Mouse (Mus musculus) fibroblast of lung, adult 2 months (primary cell): ENCODE measurements around the gene Mmp28.

Experiments used
- DNase-seq: peaks from one replicate; pipeline ENCODE4 v3.0.0-alpha.2; 2011; ENCODE audit warnings: low read depth

Mmp28 gene

DNA sequence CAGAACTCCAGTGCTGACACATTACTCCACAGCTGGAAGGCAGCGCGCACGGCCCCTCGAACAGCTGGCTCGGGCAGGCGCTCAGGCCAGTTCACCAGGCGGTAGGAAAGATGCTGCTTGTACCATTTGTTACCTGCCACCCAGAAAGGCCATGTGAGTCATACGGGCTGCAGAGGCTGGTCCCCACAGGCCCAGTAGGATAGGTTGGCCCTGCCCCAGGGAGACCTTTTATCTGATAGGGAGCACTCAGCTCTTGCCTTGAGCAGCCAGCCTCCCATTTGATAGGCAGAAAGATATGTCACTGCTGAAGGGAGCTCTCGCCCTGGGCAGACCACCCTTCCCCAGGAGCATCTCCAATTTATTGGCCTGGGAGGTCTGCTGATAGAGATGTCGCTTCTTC, 15.3 kb downstream of the Mmp28 start:
- DNase-seq: no peak

DNA sequence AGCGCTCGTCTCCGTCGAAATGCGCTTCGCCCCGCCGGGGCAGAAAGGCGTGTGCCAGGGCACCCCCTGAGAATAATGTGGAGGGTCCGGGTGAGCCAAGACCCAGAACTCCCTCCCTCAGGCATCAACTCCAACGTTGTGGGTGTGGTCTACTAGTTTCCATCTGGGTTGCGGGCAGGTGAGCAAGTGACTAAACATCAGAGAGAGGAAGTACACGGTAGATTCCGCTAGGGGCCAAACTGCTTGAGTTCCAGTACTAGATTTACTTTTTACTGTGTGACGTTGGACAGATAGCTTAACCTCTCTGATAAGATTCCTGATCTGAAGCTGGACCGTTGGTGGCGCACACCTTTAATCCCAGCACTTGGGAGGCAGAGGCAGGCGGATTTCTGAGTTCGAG, 17.9 kb downstream of the Mmp28 start:
- DNase-seq: no peak

DNA sequence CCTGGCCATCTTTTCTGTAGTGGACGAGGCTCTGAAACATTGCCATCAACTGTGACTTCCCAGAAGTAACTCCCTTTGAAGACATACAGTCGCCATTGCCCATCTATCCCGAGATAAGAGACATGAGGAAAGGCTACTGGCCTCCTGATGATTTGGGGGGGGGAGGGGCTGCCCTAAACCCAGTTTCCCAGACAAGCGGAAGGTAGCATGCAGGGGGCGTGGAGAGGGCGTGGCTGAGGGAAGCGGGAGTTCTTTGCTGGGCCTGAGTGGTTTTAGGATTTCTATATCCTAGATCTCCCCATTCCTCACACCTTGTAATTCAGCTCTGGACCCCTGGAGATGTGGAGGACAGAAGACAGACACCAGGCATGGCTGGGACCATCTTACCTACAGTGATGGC, 19.0 kb downstream of the Mmp28 start:
- DNase-seq: no peak

DNA sequence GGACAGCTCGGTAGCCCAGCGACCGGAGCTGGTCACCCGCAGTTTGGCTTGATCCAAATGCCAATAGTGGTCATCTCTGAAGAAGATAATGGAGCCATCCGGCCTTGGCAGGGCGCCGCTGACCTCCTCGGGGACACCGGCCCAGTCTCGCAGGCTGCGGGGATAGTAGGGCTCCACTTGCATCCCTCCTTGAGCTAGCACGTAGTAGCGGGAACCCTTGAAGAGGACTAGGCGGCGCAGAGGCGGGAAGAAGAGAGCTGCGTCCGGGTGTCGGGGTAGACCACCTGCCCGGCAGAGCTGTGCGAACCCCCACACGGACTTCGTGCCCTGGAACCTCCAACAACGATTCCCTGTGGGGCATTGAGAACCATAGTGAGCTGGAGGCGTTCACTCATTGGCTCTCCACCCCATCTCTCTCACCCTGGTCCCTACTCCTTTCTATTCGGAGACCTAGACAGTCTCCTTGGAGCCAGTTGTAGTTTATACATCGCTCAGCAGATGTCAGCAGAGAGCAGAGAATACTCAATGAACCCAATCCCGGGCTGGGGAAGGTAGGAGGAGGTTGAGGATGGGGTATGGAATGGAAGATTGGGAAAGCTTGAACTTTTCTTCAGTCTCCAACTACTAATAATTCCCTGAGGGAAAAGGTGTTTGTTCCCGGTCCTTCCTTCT, 20.1 kb downstream of the Mmp28 start:
- DNase-seq: no peak

DNA sequence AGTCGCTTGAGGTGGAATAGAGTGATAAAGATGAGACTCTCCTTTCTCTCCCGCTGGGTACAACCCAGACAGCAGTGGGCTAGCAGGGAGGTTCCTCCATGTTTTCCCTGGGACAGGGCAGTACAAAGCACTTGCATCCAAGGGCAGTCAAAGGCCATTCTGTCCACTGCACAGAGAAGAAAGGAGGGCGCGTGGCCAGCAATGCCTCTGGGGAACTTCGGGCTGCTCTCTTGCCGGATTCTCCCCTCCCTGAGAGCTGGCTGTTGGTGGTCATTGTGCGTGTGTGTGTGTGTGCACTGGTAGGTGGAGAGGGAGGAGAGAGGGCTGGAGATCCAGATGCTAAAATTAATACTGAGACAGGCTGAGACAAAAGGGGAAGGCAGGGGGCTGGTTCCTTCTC, 21.6 kb downstream of the Mmp28 start:
- DNase-seq: no peak

DNA sequence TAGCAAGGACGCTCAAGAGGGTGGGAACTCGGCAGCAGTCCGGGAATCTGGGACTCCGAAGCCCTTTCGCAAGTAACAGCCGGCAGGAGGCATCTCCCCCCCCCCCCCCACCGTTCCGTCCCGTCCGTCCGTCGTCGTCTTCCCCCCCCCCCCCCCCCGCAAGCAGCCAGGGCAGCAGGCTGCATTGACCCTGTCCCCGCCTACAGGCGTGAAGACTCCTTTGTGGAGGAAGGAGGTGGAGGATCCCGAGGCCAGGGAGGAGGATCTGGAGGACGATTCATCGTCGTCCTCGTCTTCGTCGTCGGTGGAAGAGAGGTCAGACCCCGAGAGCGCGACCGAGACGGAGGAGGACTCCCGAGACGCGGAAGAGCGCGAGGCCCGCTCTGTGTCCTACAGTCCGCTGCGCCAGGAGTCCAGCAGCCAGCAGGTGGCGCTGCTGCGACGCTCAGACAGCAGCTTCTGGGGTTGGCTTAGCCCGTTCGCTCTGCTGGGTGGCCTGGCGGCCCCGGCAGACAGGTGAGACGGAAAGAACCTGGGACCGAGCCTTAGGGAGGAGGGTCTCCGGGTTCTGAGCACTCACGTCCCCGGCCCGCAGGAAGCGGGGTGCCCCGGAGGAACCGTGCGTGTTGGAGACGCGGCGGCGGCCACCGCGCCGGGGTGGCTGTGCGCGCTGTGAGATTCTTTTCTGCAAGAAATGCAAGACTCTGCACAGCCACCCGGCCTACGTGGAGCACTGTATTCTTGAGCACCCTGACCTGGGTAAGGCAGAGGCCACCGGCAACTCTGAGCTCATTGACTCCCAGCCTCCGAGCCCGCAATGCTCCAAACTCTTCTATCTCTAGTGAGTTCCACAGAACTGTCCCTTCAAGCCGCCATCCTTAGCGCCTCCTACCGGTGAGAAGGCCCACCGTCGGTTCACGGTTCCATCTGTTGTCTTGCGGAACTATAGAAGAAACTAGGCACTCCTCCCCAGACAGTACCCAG, 22.5 kb downstream of the Mmp28 start:
- no peak for DNase-seq

DNA sequence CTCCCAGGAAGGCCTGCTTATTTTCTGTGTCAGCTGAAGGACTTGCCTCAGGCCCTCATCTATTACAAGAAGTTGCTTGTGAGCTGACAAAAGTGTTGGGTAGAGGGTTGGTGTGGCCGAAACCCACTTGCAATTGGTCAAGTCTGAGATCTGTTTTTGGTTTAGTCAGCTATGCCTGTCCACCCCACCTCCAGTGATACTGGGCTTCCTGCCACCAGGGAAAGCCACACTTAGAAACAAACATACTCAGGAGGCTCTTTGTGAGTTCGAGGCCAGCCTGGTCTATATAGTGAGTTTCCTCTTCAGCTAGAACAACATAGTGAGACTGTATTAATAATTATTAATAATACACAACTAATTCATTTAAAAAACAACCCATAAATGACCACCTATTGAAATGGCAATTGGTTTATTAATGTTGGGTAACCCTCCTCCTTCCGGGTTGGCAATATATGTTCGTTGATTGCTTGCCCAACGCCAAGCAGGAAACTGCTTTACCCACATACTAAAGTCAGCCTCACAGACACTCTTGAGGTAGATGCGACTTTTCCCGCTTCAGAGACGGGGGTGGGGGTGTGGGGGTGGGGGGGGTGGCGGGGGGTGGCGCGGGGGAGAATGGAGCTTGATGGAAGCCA, 23.3 kb downstream of the Mmp28 start:
- no peak for DNase-seq

DNA sequence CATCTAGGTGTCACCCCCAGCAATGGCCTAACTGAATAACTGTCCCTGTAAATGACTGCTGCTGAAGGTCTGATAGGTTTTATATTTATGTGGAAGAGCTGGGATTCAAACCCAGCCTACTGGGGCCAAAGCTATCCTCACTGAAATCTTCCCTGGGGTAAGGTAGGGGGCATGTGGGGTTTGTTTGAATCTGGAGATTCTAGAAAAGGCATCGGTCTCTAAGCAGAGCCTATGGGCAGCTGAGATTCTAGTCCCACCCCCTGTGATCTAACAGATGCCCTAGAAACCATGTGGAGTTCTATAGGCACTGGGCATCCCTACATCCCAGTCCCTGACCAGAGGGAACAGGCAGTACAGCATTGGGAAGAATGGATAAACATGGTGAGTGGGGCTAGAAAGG, 25.5 kb downstream of the Mmp28 start, which contains the start of gene 1700020L24Rik:
TSS of gene 1700020L24Rik (plus strand) at position 301 of the 400 bp plus-strand sequence.
- DNase-seq: no peak

DNA sequence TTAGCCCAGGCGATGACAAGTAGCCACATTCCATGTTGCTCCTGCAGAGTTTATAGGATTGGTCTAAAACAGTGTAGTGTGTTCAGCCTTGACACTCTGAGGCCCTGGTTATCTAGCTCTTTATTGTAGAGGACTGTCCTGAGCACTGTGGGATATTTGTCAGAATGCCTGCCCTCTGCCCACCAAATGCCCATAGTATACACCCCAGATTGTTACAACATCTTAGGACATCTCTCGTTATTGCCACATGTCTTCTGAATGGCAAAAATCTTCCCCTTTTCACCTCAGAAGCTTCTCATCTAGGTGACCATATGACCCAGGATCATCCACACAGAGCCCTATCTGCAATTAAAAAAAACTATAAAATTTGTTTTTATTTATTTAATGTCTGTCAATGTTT, 30.3 kb downstream of the Mmp28 start:
- no peak for DNase-seq

DNA sequence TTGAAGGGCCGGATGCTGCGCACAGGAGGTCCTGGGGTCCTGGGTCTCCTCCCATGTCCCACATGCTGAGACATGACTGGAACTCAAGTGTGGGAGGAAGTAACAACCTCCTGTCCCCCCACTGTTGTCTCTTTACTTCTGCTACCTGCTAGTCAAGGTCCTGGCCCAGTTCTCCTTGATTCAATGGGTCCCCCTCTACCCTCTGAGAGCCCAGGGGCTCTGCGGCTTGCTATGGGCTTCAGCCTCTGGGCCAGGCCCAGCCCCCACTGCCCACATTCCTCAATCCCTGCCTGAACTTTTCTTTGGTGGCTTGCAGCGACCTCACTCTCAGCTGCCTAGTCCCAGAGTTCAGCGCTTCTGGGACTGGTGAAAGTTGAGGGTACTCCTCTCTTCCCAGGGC, 33.5 kb downstream of the Mmp28 start, which contains the start of gene Gas2l2:
TSS of gene Gas2l2 (minus strand) at position 101 of the 400 bp plus-strand sequence.
- DNase-seq: no peak

DNA sequence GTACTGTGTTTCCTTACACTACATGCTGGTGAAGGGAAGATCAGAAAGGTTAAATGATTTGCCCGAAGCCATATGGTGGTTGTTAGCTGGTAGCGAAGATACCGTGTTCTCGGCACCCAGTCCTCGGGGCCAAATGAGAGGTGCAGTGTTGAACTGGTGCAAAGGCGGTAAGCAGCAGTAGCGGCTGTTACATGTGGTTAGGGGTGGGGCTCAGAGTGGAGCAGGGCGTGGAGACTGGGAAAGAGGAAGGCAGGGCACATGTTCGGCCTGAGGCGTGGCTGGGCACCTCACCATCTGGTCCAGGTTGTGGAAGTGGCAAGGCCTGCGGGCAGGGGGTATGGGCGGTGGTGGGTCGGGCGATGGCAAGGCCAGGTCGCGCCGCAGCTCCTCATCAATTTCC, 35.9 kb downstream of the Mmp28 start:
- no peak for DNase-seq

DNA sequence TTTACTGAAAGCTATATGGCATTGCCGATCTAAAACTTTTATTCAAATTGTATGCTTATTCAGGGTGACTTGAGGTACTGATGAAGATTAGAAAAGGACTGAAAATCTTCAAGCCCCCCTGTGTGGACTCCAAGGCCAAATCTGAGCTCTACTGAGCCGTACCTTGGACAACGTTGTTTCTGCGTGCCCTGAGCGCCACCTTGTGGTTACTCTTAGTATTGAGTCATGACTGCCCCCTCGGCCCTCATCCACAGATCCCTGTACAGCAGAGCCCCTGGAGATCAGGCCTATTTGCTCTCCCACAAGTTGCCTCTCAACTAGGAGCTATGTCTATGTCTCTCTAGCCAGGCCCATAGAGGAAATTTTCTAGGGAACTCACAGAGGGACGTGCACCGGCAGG, 38.2 kb downstream of the Mmp28 start:
- DNase-seq: no peak

DNA sequence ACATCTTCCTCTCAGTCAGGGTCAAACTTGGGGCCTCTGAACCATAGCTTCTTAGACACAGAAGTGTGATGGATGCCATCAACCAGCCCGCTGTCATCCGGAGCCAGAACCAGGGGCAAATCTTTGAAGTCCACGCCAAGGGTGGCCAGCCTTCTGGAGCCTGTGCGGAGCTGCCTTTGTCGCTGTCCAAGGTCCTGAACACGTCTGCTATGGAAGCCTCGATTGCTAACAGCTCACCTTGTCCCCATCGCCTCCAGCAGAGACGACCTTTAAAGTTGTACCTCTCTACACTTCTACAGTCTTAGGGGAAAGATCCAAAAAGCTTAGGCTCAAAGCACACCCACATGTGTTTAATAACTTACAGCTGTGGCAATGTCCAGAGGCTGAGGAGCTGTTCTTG, 41.6 kb downstream of the Mmp28 start:
- no peak for DNase-seq

DNA sequence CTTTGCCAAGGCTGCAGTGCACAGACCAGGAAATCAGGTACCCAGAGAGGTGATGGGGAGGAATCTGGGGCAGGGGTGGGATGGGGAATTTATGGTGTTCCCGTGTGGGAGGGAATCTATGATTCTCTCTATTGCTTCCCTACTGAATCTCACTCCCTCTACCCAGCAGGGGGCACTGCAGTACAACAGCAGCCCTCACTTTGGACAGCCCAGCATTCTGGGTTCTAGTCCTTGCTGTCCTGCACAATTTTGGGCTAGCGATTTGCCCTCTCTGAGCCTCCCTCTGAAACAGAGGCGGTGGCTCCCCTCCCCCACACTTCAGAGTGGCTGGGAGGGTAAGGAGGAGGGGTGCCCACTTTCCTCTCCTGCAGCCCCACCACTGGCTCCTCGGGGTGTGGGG, 42.5 kb downstream of the Mmp28 start:
- DNase-seq: no peak

DNA sequence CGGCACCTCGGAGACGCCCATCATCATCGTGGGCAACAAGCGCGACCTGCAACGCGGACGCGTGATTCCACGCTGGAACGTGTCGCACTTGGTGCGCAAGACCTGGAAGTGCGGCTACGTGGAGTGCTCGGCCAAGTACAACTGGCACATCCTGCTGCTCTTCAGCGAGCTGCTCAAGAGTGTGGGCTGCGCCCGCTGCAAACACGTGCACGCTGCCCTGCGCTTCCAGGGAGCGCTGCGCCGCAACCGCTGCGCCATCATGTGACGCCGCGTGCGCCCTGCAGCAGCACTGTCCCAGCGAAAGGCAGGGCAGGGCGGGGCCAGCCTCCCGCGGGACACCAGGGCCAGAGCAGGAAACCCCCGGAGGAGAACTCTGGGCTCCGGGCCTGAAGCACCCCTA, 44.3 kb downstream of the Mmp28 start:
- DNase-seq: no peak

DNA sequence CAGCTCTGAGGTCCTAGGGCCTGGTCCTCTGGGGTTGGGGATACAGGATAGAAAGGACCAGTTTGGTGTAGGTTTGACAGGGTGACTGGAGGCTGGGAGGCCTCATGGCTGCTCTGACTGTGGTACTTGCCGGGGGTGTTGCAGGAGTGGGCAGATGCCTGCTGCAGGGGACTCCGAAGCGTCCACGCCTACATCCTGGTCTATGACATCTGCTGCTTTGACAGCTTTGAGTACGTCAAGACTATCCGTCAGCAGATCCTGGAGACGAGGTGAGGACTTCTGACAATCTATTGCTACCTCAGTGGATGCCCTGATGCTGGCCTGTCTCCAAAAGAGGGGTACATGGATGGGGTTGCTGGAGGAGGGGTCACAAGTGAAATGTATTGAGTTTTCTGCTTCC, 45.2 kb downstream of the Mmp28 start:
- no peak for DNase-seq

DNA sequence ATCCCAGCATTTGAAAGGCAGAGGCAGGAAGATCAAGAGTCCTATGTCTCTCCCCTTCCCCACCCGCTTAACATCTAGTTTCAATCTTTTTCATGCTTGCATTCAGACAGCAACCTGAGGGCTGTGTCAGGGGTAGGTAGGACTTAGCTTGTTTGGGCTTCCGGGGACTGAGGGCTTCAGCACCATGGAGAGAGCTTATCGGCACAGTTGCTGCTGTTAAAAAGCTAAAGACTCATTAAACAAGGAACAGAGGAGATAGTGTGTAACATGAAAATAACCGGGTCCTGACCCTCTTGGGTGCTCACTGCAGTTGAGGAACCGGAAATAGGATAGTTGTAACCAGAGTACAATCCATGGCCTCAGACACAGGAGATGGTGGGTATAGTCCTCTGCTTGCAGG, 45.8 kb downstream of the Mmp28 start:
- DNase-seq: no peak

DNA sequence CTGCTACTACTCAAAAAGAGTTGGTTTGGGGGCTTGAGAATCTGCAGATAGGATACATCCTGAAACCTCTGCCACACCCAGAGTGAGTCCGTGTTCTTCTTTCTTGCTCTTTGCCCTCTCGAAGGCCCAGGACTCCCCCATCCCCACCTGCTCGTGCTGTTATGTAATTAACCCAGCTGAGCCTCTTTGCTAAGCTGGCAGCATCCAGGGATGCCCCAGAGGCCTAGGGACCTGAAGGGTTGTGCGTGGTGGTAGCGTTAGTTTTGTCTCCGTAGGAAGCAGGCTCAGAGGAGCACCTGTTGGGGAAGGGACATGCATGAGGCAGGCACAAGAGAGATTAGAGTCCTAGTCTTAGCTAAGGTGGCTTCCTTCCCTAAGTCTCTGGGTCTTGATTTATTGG, 52.4 kb downstream of the Mmp28 start:
- no peak for DNase-seq

DNA sequence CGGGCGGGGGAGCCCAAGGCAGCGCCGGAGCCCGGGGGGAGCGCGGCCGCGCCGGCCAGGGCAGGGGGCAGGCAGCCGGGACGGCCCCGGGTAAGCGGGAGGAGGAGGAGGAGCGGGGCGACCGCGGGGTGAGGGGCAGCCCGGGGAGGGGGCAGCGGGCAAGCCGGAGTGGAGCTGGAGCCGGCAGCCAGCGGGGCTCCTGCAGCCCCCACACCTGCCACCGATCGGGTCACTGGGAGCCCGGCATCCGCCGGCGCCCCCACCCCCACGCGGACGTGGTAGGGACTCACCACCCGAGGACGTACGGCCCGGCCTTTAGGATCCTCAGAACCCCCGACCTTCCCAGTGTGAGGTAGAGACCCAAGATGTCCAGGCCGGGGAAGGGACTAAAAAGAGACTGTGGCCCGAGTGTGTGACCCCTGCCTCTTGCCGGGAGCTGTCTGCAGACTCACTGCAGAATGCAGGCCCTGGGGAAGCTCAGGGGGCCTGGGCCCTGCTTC, 53.0 kb downstream of the Mmp28 start:
- no peak for DNase-seq

DNA sequence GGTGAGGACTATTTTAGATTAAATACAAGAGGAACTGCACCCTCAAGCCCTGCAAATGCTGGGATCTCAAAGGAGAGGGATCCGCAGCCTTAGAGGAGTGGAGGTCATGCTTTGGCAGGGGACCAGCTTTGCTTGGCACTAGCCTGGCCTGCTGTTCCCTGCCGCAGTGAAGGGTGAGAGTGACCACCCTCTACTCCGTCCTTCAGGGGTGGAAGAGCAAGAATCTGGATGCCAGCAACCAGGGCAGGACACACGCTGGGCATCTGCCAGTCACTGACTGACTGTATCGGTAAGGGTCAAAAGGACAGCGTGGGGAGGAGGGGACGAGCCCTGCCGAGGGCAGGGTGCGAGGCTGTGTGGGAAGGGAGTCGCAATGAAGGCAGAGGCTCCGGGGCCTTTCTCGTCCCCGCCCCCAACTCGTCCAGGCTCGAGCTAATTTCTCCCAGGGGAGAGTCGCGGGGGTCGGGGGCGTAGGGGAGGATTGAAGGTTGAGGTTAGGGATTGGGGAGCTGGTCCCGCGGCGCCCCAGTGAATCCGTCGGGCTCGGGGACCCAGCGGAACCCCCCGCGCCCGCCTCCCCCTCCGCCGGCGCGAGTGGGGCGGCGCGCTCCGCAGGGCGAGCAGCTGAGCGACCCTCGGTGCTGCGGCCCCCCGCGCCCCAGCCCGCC, 53.6 kb downstream of the Mmp28 start, which contains the start of gene Rasl10b:
TSS of gene Rasl10b (plus strand) at position 51 of the 668 bp plus-strand sequence.
- DNase-seq: no peak

DNA sequence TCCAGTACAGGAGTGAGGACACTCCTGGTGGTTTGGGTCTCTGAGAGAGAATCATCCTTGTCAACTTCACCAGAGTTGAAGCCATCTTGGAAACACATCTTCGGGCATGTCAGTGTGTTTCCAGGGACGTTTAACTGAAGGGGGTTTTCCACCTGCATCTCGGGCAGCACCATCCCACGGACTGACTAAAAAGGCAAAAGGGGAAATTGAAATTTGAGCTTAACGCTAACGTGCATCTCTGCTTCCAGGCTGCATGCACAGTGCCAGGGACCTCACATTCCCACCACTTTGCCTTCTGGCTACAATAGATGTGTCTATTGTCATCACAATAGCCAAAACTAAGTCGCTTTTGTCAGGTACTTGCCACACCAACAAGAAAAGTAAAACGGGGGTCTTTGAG, 54.6 kb downstream of the Mmp28 start:
- no peak for DNase-seq

DNA sequence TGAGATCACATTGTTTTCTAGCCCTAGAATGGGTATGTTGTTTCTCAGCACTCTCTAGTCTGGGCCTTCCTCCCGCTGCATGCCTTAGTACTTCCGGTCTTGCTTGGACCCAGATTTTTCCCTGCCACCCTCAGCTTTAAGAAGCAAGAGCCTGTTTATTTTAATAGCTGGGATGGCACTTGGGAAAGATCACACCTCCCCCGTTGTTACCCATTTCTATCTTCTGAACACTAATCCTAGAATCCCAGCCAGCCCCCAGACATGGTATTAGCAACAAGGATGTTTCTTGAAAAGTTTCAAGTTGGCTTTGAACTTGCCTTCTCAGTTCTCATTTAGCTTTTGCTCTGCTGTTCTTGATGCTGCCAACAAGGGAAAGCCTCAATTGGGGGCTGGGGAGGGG, 56.5 kb downstream of the Mmp28 start:
- no peak for DNase-seq
